ENCODE assay signal across 15 mouse cellular contexts in the genomic region with DNA sequence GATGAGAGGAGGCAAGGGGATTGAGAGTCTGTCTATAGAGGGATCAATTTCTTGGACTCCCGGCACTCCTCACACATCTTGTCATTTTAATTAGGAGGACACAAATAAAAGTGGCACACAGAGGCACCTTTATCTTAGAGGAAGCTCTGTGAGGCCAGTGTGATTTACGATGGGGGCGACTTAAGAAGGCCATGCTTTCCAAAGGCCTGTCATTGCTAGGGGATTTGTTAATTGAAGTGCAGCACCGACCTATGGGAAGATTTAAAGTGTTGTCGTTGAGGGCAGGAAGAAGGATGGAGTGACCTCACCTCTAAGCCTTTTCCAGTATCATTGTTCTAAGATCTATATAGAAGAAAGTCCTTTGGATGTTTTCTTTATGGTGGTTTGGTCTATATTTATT. TPM values are rescaled to one million over a fixed set of nuclear protein-coding genes. Genes with fewer than 3 reads are reported as not detected.
"Had no signal": no experiment of that assay in that cellular context is flagged by ENCODE, and none has a peak within 500 bp of the region (broad histone marks: within the 10 kb centered on the region; RNA-seq: fewer than 3 reads in every experiment).

No protein-coding gene starts in this region.

- H3K4me3 ChIP-seq: layer of hippocampus, adult 2 months; limb, embryonic 13.5 days; stomach, embryonic 15.5 days had no signal

- H3K9me3 ChIP-seq: limb, embryonic 13.5 days; stomach, embryonic 15.5 days had no signal

- H3K9ac ChIP-seq: limb, embryonic 13.5 days; liver, embryonic 14.5 days; stomach, embryonic 15.5 days had no signal

- H3K4me1 ChIP-seq: stomach, embryonic 15.5 days had no signal

- H3K27me3 ChIP-seq: limb, embryonic 13.5 days; stomach, embryonic 15.5 days had no signal

- H3K27ac ChIP-seq: layer of hippocampus, adult 2 months; limb, embryonic 13.5 days; liver, embryonic 14.5 days; stomach, embryonic 15.5 days had no signal

- H3K36me3 ChIP-seq: limb, embryonic 13.5 days; stomach, embryonic 15.5 days had no signal

- DNase-seq: kidney, adult 18-20 months; kidney, postnatal 4 days; left cerebral cortex, postnatal 4 days; lung, adult 18-20 months; midbrain, embryonic 14.5 days; right cerebral cortex, postnatal 14 days; thymus, adult 2 months; thymus, postnatal 25 days had no signal

- H3K4me2 ChIP-seq: limb, embryonic 13.5 days; stomach, embryonic 15.5 days had no signal

RNA-seq across cellular contexts. Expression of a gene that starts 9.9 kb away (rescaled TPM):
- total RNA-seq: liver, adult 2 months; megakaryocyte-erythroid progenitor cell, adult 5-6 weeks; monocyte, adult 5-6 weeks had no signal
- polyA plus RNA-seq: liver, adult 2 months had no signal
